Mouse (Mus musculus) MEL-GATA-1-ER (cell line): ENCODE results near the gene Kansl1l.

Source experiments
- DNase-seq: peaks from one replicate; pipeline ENCODE4 v3.0.0-alpha.2; 2012; ENCODE audit warnings: low read depth; ENCODE audit errors: extremely low read depth

The Kansl1l gene

GRCm38 (mm10) chr1:66817453-66817839 is at the start of gene Kansl1l:
Gene Kansl1l (minus strand): TSS chr1:66817562.
- peak; percentile 39 for DNase-seq

GRCm38 (mm10) chr1:66865633-66866032 is 48.3 kb upstream of the Kansl1l start:
- no peak for DNase-seq

- DNase-seq, result no peak
Observed at GRCm38 (mm10) chr1:66863741-66864495, 46.6 kb upstream of the Kansl1l start.

- DNase-seq, result no peak
Observed at GRCm38 (mm10) chr1:66862712-66863511, 45.5 kb upstream of the Kansl1l start, which contains the start of gene Acadl. Gene Acadl (minus strand): TSS chr1:66863277.

GRCm38 (mm10) chr1:66861764-66862672 is 44.7 kb upstream of the Kansl1l start:
- DNase-seq, result no peak

- no peak for DNase-seq
Observed at GRCm38 (mm10) chr1:66847506-66847905, 30.1 kb upstream of the Kansl1l start.

GRCm38 (mm10) chr1:66845690-66846318 is 28.4 kb upstream of the Kansl1l start:
- DNase-seq, result no peak

GRCm38 (mm10) chr1:66841938-66842337 is 24.6 kb upstream of the Kansl1l start:
- DNase-seq, result no peak

- DNase-seq, result no peak
Observed at GRCm38 (mm10) chr1:66841510-66841909, 24.1 kb upstream of the Kansl1l start.

- no peak for DNase-seq
Observed at GRCm38 (mm10) chr1:66839755-66840438, 22.5 kb upstream of the Kansl1l start.

GRCm38 (mm10) chr1:66839135-66839534 is 21.8 kb upstream of the Kansl1l start:
- DNase-seq, result no peak

GRCm38 (mm10) chr1:66838184-66839042 is 21.1 kb upstream of the Kansl1l start:
- peak; percentile 41 for DNase-seq

- no peak for DNase-seq
Observed at GRCm38 (mm10) chr1:66837207-66837606, 19.8 kb upstream of the Kansl1l start.

- no peak for DNase-seq
Observed at GRCm38 (mm10) chr1:66832636-66833165, 15.3 kb upstream of the Kansl1l start.

GRCm38 (mm10) chr1:66831824-66832600 is 14.7 kb upstream of the Kansl1l start:
- no peak for DNase-seq

GRCm38 (mm10) chr1:66829400-66830080 is 12.2 kb upstream of the Kansl1l start:
- DNase-seq, result no peak

- no peak for DNase-seq
Observed at GRCm38 (mm10) chr1:66821966-66822365, 4.6 kb upstream of the Kansl1l start.

- no peak for DNase-seq
Observed at GRCm38 (mm10) chr1:66820241-66820640, 2.9 kb upstream of the Kansl1l start.
